Mouse (Mus musculus): ENCODE results near the gene Hivep3. TPM values are rescaled to one million over a fixed set of nuclear protein-coding genes. Genes with fewer than 3 reads are reported as not detected.
A peak's percentile ranks its signal among the peaks of the same experiment; 100 is the strongest.

Hivep3 gene
- polyA plus RNA-seq, 1 experiment from 2014 or later = 5.7 TPM

DNA sequence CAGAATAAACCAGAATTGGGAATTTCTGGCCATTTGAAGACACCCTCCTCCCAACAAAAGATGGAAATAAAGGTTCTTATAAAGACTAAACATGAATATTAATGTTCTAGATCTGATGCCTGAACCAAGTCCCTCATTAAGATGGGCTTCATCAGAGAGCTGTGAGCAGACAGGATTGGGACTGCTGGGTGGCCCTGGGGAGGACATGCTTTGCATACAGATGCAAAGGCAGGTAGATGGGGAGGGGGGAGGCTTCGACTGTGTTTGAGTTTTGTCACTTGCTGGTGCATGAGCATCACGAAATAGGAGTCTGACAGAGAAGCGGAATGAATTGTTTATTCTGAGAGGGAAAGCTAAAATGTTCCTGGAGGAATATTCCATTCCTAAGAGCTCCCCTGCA lies 12.1 kb upstream of the Hivep3 start:
- Histone ChIP-seq H3K4me2 (ENCODE audit: low read depth) (no peak overlapping the region), H3K9ac (ENCODE audit: low read length) (no peak overlapping the region), H3K9me3 (ENCODE audit: control insufficient read depth, low read length) (no peaks in the 10 kb centered on the region), H3K36me3 (ENCODE audit: control insufficient read depth, insufficient read depth, low read length) (no peaks in the 10 kb centered on the region), H3K4me1 (ENCODE audit: control insufficient read depth, insufficient read depth, low read length) (no peaks in the 10 kb centered on the region), H3K4me3 (ENCODE audit: low read depth, low read length) (no peak overlapping the region), H3K27ac (ENCODE audit: low read depth, low read length) (no peak overlapping the region), H3K27me3 (ENCODE audit: control insufficient read depth, insufficient read depth, low read length) (no peaks in the 10 kb centered on the region)
- 85% methylated on average over 3 of the region's 3 CpGs for WGBS
- ATAC-seq (ENCODE audit: insufficient read depth, low FRiP score, low TSS enrichment) (no peak), DNase-seq (ENCODE audit: low spot score) (no peak)

DNA sequence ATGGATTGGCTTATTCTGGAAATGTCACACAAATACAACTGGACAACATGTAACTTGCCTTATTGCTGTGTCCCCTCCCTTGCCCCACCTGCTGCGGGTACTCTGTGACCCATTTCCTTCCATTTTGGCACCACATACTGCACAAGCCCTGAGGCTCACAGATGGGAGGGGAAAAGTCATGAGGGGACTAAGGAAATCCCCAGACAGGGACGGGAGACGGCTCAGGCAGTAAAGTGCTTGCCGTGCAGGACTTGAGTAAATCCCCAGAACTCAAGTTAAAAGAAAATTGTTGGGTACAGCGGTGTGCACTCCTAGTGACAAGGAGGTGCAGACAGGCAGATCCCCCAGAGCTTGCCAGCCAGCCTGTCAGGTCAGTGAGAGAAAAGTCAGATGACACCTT lies 7.5 kb upstream of the Hivep3 start:
- H3K36me3 ChIP-seq (ENCODE audit: control insufficient read depth, insufficient read depth, low read length) = no peaks in the 10 kb centered on the region
- WGBS = 70% methylated on average over 5 of the region's 5 CpGs
- ATAC-seq (ENCODE audit: insufficient read depth, low FRiP score, low TSS enrichment) (no peak), DNase-seq (ENCODE audit: low spot score) (no peak)
- no peak overlapping the region for H3K4me2 ChIP-seq (ENCODE audit: low read depth)
- H3K9ac ChIP-seq (ENCODE audit: low read length) = no peak overlapping the region
- H3K27ac ChIP-seq (ENCODE audit: low read depth, low read length) = no peak overlapping the region
- H3K4me3 ChIP-seq (ENCODE audit: low read depth, low read length) = no peak overlapping the region
- no peaks in the 10 kb centered on the region for H3K27me3 ChIP-seq (ENCODE audit: control insufficient read depth, insufficient read depth, low read length)
- no peaks in the 10 kb centered on the region for H3K4me1 ChIP-seq (ENCODE audit: control insufficient read depth, insufficient read depth, low read length)
- H3K9me3 ChIP-seq (ENCODE audit: control insufficient read depth, low read length) = no peaks in the 10 kb centered on the region

DNA sequence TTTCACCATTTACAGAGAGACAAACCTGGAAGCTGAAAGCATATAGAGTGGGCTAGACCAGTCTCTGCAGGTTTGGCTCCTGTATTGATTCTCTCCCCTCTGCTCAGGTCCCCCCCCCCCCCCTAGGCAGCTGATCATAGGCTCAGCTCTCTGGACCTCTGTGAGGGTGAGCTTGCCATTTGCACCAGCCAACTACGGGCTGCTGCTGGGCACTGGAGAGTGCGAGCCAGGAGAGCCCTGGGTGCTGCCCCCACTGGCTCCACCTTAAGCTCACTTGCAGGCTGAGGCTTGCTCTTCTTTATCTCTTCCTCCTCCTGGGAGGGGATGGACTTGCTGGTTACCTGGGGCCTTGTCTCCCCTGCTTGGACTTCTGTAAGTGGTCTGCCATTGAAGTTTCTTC lies 5.7 kb upstream of the Hivep3 start:
- H3K27me3 ChIP-seq (ENCODE audit: control insufficient read depth, insufficient read depth, low read length) = no peaks in the 10 kb centered on the region
- no peaks in the 10 kb centered on the region for H3K4me1 ChIP-seq (ENCODE audit: control insufficient read depth, insufficient read depth, low read length)
- 80% methylated on average over 2 of the region's 2 CpGs for WGBS
- DNase-seq (ENCODE audit: low spot score) (no peak), ATAC-seq (ENCODE audit: insufficient read depth, low FRiP score, low TSS enrichment) (no peak)
- H3K36me3 ChIP-seq (ENCODE audit: control insufficient read depth, insufficient read depth, low read length) = no peaks in the 10 kb centered on the region
- no peak overlapping the region for H3K27ac ChIP-seq (ENCODE audit: low read depth, low read length)
- no peak overlapping the region for H3K4me2 ChIP-seq (ENCODE audit: low read depth)
- H3K9me3 ChIP-seq (ENCODE audit: control insufficient read depth, low read length) = no peaks in the 10 kb centered on the region
- H3K4me3 ChIP-seq (ENCODE audit: low read depth, low read length) = no peak overlapping the region
- H3K9ac ChIP-seq (ENCODE audit: low read length) = no peak overlapping the region

DNA sequence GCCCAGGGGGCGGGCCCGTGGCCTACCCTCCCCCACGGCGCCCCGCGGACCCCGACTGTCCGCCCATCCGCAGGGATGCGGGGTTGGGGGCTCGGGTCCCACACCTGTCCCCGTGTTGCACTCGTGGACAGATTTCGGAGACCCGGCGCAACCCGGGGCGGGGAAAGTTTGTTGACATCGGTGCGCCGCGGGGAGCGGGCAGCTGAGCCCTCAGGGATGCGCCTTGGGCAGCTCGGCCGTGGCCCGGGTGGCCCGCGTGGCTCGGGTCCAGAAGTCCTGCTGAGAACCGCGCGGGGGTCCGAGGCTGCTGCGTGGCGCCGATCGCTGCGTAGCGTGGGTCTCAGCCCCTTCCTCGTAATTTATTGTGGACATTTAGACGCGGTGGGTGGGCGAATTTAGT lies 358 bp downstream of the Hivep3 start:
- Histone ChIP-seq H3K36me3 (ENCODE audit: control insufficient read depth, insufficient read depth, low read length) (no peaks in the 10 kb centered on the region), H3K4me3 (ENCODE audit: low read depth, low read length) (peak overlapping the region; percentile 65), H3K4me1 (ENCODE audit: control insufficient read depth, insufficient read depth, low read length) (no peaks in the 10 kb centered on the region), H3K27me3 (ENCODE audit: control insufficient read depth, insufficient read depth, low read length) (peaks cover 10% of the 10 kb centered on the region), H3K9me3 (ENCODE audit: control insufficient read depth, low read length) (no peaks in the 10 kb centered on the region), H3K4me2 (ENCODE audit: low read depth) (peak overlapping the region; percentile 100), H3K9ac (ENCODE audit: low read length) (peak overlapping the region; percentile 47), H3K27ac (ENCODE audit: low read depth, low read length) (0 out of 2 replicates have a peak overlapping the region, but pooled peaks have one; percentile 10)
- DNase-seq (ENCODE audit: low spot score) = no peak
- WGBS = 2% methylated on average over 44 of the region's 44 CpGs
- ATAC-seq (ENCODE audit: insufficient read depth, low FRiP score, low TSS enrichment) = peak; percentile 50; the same call in 1 of the 2 replicates

DNA sequence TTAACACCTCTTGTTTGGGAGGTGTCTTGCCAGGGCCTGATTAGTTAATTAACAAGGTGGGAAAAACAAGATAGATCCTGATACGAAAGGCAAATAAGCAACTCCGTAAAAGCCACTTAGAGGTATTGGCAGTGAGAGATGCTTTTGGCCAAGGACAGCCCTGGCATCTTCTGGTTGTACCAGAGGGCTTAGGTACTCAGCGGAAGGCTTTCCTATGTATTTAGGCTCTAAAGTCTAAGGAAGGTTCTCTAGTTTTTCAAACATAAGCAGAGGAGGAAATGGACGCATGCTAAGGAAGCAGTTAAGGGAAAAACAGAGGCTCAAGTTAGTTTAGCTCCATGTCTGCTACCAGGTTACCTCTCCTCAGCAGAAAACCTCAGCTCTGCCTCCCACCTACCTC lies 768 bp downstream of the Hivep3 start:
- H3K4me3 ChIP-seq (ENCODE audit: low read depth, low read length) = peak overlapping the region; percentile 65
- WGBS = 26% methylated on average over 4 of the region's 4 CpGs
- H3K27me3 ChIP-seq (ENCODE audit: control insufficient read depth, insufficient read depth, low read length) = peaks cover 10% of the 10 kb centered on the region
- DNase-seq (ENCODE audit: low spot score) (no peak), ATAC-seq (ENCODE audit: insufficient read depth, low FRiP score, low TSS enrichment) (no peak)
- H3K9me3 ChIP-seq (ENCODE audit: control insufficient read depth, low read length) = no peaks in the 10 kb centered on the region
- no peak overlapping the region for H3K9ac ChIP-seq (ENCODE audit: low read length)
- H3K4me1 ChIP-seq (ENCODE audit: control insufficient read depth, insufficient read depth, low read length) = no peaks in the 10 kb centered on the region
- H3K27ac ChIP-seq (ENCODE audit: low read depth, low read length) = no peak overlapping the region
- H3K4me2 ChIP-seq (ENCODE audit: low read depth) = peak overlapping the region; percentile 100
- no peaks in the 10 kb centered on the region for H3K36me3 ChIP-seq (ENCODE audit: control insufficient read depth, insufficient read depth, low read length)

DNA sequence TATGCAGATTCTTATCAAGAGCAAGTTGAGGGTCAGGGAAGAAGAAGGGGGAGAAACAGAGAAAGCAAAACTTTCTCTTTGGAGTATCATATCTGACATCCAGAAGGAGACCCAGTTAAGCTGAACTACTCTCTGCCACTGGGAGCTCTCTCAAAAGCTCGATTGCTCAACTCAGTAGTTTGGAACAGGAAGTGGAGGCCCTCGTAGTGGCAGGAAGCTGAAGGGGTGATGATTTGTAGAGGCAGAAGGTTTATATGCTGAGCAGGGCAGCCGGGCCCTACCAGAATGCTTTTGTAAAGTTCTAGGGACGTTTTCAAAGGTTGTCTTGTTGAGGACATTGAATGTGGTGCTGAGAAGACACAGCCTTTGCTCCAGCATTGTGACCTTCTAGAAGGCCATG lies 5.1 kb downstream of the Hivep3 start:
- H3K36me3 ChIP-seq (ENCODE audit: control insufficient read depth, insufficient read depth, low read length) = no peaks in the 10 kb centered on the region
- WGBS = 61% methylated on average over 4 of the region's 4 CpGs
- H3K4me1 ChIP-seq (ENCODE audit: control insufficient read depth, insufficient read depth, low read length) = no peaks in the 10 kb centered on the region
- H3K4me3 ChIP-seq (ENCODE audit: low read depth, low read length) = no peak overlapping the region
- ATAC-seq (ENCODE audit: insufficient read depth, low FRiP score, low TSS enrichment) (no peak), DNase-seq (ENCODE audit: low spot score) (no peak)
- H3K9ac ChIP-seq (ENCODE audit: low read length) = no peak overlapping the region
- H3K27me3 ChIP-seq (ENCODE audit: control insufficient read depth, insufficient read depth, low read length) = peaks cover 10% of the 10 kb centered on the region
- H3K9me3 ChIP-seq (ENCODE audit: control insufficient read depth, low read length) = no peaks in the 10 kb centered on the region
- no peak overlapping the region for H3K4me2 ChIP-seq (ENCODE audit: low read depth)
- no peak overlapping the region for H3K27ac ChIP-seq (ENCODE audit: low read depth, low read length)

DNA sequence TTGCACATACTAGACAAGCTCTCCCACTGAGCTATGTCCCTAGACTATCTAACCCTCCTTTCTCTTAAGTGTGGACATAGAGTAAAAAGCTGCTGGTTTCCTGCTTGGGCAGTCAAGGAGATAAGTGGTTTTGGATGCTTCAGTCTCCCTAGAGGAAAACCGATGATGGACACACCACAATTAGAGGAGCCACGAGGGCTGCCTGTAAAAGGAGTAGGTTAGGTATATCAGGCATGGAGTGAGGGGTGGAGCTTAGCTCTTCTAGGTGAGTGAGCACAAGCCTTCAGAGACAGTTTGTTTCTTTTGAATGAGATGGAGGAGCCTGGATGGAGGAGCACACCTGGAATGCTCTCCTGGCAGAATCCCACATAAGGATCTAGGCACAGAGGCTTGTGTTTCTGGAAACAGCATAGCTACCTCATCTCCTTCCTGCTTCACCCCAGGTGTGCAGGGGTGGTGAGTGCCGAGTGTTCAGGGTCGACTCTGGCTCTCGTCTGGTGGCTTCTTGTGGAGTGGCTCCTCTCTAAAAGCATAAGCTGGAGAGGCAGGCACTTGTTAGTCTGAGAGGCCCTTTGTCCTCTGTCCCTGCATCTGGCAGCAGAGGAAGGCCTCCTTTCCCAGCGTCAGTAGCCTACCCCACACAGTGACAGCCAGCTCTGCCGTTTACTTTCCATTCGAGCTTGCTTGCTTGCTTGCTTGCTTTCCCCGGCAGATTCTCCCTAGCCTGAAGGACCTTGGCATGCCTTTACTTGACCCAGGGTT lies 5.9 kb downstream of the Hivep3 start:
- H3K27ac ChIP-seq (ENCODE audit: low read depth, low read length) = no peak overlapping the region
- H3K4me3 ChIP-seq (ENCODE audit: low read depth, low read length) = no peak overlapping the region
- H3K4me1 ChIP-seq (ENCODE audit: control insufficient read depth, insufficient read depth, low read length) = no peaks in the 10 kb centered on the region
- no peak overlapping the region for H3K4me2 ChIP-seq (ENCODE audit: low read depth)
- no peak for ATAC-seq (ENCODE audit: insufficient read depth, low FRiP score, low TSS enrichment)
- DNase-seq (ENCODE audit: low spot score) = no peak
- WGBS = 66% methylated on average over 9 of the region's 9 CpGs
- H3K9ac ChIP-seq (ENCODE audit: low read length) = no peak overlapping the region
- H3K27me3 ChIP-seq (ENCODE audit: control insufficient read depth, insufficient read depth, low read length) = peaks cover 8% of the 10 kb centered on the region
- H3K9me3 ChIP-seq (ENCODE audit: control insufficient read depth, low read length) = no peaks in the 10 kb centered on the region
- H3K36me3 ChIP-seq (ENCODE audit: control insufficient read depth, insufficient read depth, low read length) = no peaks in the 10 kb centered on the region

DNA sequence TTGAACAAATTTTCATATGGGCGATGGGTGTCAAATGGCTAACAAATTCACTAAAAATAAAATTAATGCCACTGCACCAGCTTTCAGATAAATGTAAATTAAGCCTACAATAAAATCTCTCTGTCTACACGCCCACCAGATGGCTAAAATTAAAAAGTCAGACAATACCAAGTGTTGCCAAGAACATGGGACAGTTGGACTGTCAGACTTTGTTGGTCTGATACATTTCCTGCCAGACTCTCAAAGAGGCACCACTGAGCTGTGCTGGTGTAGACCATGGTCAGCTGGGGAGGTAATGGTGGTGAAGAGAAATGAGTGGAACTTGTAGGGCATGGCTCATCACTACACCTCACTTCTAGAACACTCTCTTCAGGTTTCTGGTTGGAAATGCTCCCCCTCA lies 14.8 kb downstream of the Hivep3 start:
- 92% methylated on average over 2 of the region's 2 CpGs for WGBS
- Histone ChIP-seq H3K4me1 (ENCODE audit: control insufficient read depth, insufficient read depth, low read length) (no peaks in the 10 kb centered on the region), H3K36me3 (ENCODE audit: control insufficient read depth, insufficient read depth, low read length) (no peaks in the 10 kb centered on the region), H3K4me2 (ENCODE audit: low read depth) (no peak overlapping the region), H3K27me3 (ENCODE audit: control insufficient read depth, insufficient read depth, low read length) (no peaks in the 10 kb centered on the region), H3K9ac (ENCODE audit: low read length) (no peak overlapping the region), H3K4me3 (ENCODE audit: low read depth, low read length) (no peak overlapping the region), H3K9me3 (ENCODE audit: control insufficient read depth, low read length) (no peaks in the 10 kb centered on the region), H3K27ac (ENCODE audit: low read depth, low read length) (no peak overlapping the region)
- no peak for DNase-seq (ENCODE audit: low spot score)
- no peak for ATAC-seq (ENCODE audit: insufficient read depth, low FRiP score, low TSS enrichment)

DNA sequence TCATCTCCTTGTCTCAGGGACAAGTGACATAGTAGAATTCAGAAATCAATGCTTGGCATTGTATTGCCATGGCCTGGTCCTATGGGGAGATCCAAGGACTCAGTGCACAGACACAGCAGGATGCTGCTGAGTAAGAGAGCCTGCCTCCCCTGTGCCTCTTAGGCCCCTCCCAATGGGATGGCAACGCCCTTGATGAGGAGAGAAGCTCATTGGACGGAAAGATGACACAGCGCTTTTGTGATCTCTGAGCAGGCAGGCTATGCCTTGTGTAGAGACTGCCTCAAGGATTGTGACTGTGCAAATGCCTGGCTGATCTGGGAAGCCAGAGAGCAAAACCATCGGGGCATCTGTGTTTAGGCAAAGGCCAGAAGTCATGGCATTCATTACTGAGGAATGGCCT lies 16.6 kb downstream of the Hivep3 start:
- DNase-seq (ENCODE audit: low spot score) = peak; percentile 20
- no peak overlapping the region for H3K4me3 ChIP-seq (ENCODE audit: low read depth, low read length)
- no peak for ATAC-seq (ENCODE audit: insufficient read depth, low FRiP score, low TSS enrichment)
- no peak overlapping the region for H3K9ac ChIP-seq (ENCODE audit: low read length)
- no peaks in the 10 kb centered on the region for H3K27me3 ChIP-seq (ENCODE audit: control insufficient read depth, insufficient read depth, low read length)
- 44% methylated on average over 4 of the region's 4 CpGs for WGBS
- H3K9me3 ChIP-seq (ENCODE audit: control insufficient read depth, low read length) = no peaks in the 10 kb centered on the region
- no peak overlapping the region for H3K27ac ChIP-seq (ENCODE audit: low read depth, low read length)
- H3K36me3 ChIP-seq (ENCODE audit: control insufficient read depth, insufficient read depth, low read length) = no peaks in the 10 kb centered on the region
- no peak overlapping the region for H3K4me2 ChIP-seq (ENCODE audit: low read depth)
- H3K4me1 ChIP-seq (ENCODE audit: control insufficient read depth, insufficient read depth, low read length) = no peaks in the 10 kb centered on the region
